23 mouse cellular contexts compared by ENCODE assay signal in genomic region chr5:125699395-125699794, GRCm38 (mm10).
DNase-seq lines count a peak whose midpoint lies in the region; ATAC-seq and TF ChIP-seq lines count a peak whose summit lies in the region.
"Had no signal": no experiment of that assay in that cellular context is flagged by ENCODE, and none has a peak within 500 bp of the region (broad histone marks: within the 10 kb centered on the region; RNA-seq: fewer than 3 reads in every experiment).

No protein-coding gene starts in this region.

- H3K27me3 ChIP-seq in hindbrain, postnatal 0 days (ENCODE audit: insufficient read depth, low read length) = no peaks in the 10 kb centered on the region
- H3K27me3 ChIP-seq in hindbrain, embryonic 11.5 days (ENCODE audit: control insufficient read depth, insufficient read depth, low read length) = no peaks in the 10 kb centered on the region
- H3K27me3 ChIP-seq: embryonic facial prominence, embryonic 15.5 days; forebrain, embryonic 12.5 days; hindbrain, embryonic 12.5 days; limb, embryonic 12.5 days; liver, embryonic 13.5 days; lung, embryonic 15.5 days; neural tube, embryonic 15.5 days had no signal

- peak; percentile 84 to 88 for DNase-seq in cerebellum, postnatal 14 days
- DNase-seq in cerebellum, adult 11-12 months = no peak
- peak; percentile 76 for DNase-seq in hindbrain, postnatal 0 days (ENCODE audit: low spot score)
- DNase-seq in hindbrain, embryonic 11.5 days (ENCODE audit: low spot score) = no peak
- DNase-seq in Muller cell, postnatal 12 days (ENCODE audit: inconsistent ontology term) = peak; percentile 86
- peak; percentile 26 to 30 for DNase-seq in cerebellum, postnatal 36 days
- DNase-seq in ovary, postnatal 36 days (ENCODE audit: low spot score) = no peak
- DNase-seq: adrenal gland, postnatal 14 days; B cell, adult 2 months; embryo, embryonic 11 days; gastrocnemius, postnatal 25 days; liver, embryonic 13.5 days; thymus, adult 18-20 months had no signal

- no peaks in the 10 kb centered on the region for H3K36me3 ChIP-seq in hindbrain, postnatal 0 days (ENCODE audit: insufficient read depth, low read length)
- no peaks in the 10 kb centered on the region for H3K36me3 ChIP-seq in hindbrain, embryonic 11.5 days (ENCODE audit: control insufficient read depth, insufficient read depth, low read length)
- H3K36me3 ChIP-seq: embryonic facial prominence, embryonic 15.5 days; forebrain, embryonic 12.5 days; hindbrain, embryonic 12.5 days; limb, embryonic 12.5 days; liver, embryonic 13.5 days; lung, embryonic 15.5 days; neural tube, embryonic 15.5 days had no signal

- no peak overlapping the region for H3K4me3 ChIP-seq in hindbrain, postnatal 0 days (ENCODE audit: low read length)
- H3K4me3 ChIP-seq in hindbrain, embryonic 11.5 days (ENCODE audit: low read depth, low read length) = no peak overlapping the region
- H3K4me3 ChIP-seq: embryonic facial prominence, embryonic 15.5 days; forebrain, embryonic 12.5 days; hindbrain, embryonic 12.5 days; limb, embryonic 12.5 days; liver, embryonic 13.5 days; lung, embryonic 15.5 days; neural tube, embryonic 15.5 days had no signal

- WGBS in hindbrain, postnatal 0 days = 40% methylated on average over 3 of the region's 3 CpGs
- WGBS in hindbrain, embryonic 11.5 days = 80% methylated on average over 3 of the region's 3 CpGs

- H3K27ac ChIP-seq in hindbrain, postnatal 0 days = no peak overlapping the region
- no peak overlapping the region for H3K27ac ChIP-seq in hindbrain, embryonic 11.5 days (ENCODE audit: low read depth, low read length)
- H3K27ac ChIP-seq: embryonic facial prominence, embryonic 15.5 days; forebrain, embryonic 12.5 days; hindbrain, embryonic 12.5 days; kidney, postnatal 0 days; limb, embryonic 12.5 days; liver, embryonic 13.5 days; lung, embryonic 15.5 days; macrophage; neural tube, embryonic 15.5 days had no signal

- no peaks in the 10 kb centered on the region for H3K9me3 ChIP-seq in hindbrain, postnatal 0 days (ENCODE audit: low read length)
- no peaks in the 10 kb centered on the region for H3K9me3 ChIP-seq in hindbrain, embryonic 11.5 days (ENCODE audit: control insufficient read depth, low read length)
- H3K9me3 ChIP-seq: embryonic facial prominence, embryonic 15.5 days; forebrain, embryonic 12.5 days; hindbrain, embryonic 12.5 days; limb, embryonic 12.5 days; lung, embryonic 15.5 days; neural tube, embryonic 15.5 days had no signal

- H3K4me2 ChIP-seq in hindbrain, postnatal 0 days (ENCODE audit: low read depth, low read length) = no peak overlapping the region
- no peak overlapping the region for H3K4me2 ChIP-seq in hindbrain, embryonic 11.5 days (replicated peaks; ENCODE audit: low read depth, low read length)
- H3K4me2 ChIP-seq: embryonic facial prominence, embryonic 15.5 days; forebrain, embryonic 12.5 days; hindbrain, embryonic 12.5 days; limb, embryonic 12.5 days; liver, embryonic 13.5 days; lung, embryonic 15.5 days; midbrain, embryonic 11.5 days; neural tube, embryonic 15.5 days had no signal

- TF ChIP-seq CTCF in hindbrain, postnatal 0 days (IDR thresholded peaks at IDR 0.05; ENCODE audit: low read depth) = no peak

- no peak overlapping the region for H3K9ac ChIP-seq in hindbrain, postnatal 0 days (replicated peaks; ENCODE audit: low read length)
- H3K9ac ChIP-seq in hindbrain, embryonic 11.5 days (ENCODE audit: low read depth, low read length) = no peak overlapping the region
- H3K9ac ChIP-seq: embryonic facial prominence, embryonic 15.5 days; forebrain, embryonic 12.5 days; hindbrain, embryonic 12.5 days; limb, embryonic 12.5 days; liver, embryonic 13.5 days; lung, embryonic 15.5 days; neural tube, embryonic 15.5 days had no signal

- peak; percentile 68; the same call in 1 of the 2 replicates for ATAC-seq in hindbrain, postnatal 0 days
- no peak for ATAC-seq in hindbrain, embryonic 11.5 days (ENCODE audit: low FRiP score)
- ATAC-seq: intestine, postnatal 0 days had no signal

- no peaks in the 10 kb centered on the region for H3K4me1 ChIP-seq in hindbrain, postnatal 0 days (ENCODE audit: insufficient read depth, low read length)
- no peaks in the 10 kb centered on the region for H3K4me1 ChIP-seq in hindbrain, embryonic 11.5 days (replicated peaks; ENCODE audit: control insufficient read depth, insufficient read depth, low read length)
- H3K4me1 ChIP-seq: embryonic facial prominence, embryonic 15.5 days; forebrain, embryonic 12.5 days; hindbrain, embryonic 12.5 days; limb, embryonic 12.5 days; liver, embryonic 13.5 days; lung, embryonic 15.5 days had no signal

Comparison
In these comparisons a context has a peak if more than half of its experiments do, and no peak if none do; other contexts are left out.
1. DNase-seq: peak in cerebellum, postnatal 14 days (2 of 2), hindbrain, postnatal 0 days (single experiment), Muller cell, postnatal 12 days (single experiment) and cerebellum, postnatal 36 days (2 of 2); none in cerebellum, adult 11-12 months (single experiment), hindbrain, embryonic 11.5 days (single experiment) and ovary, postnatal 36 days (single experiment).